Mouse (Mus musculus): ENCODE results near the gene Cryab.

DNA sequence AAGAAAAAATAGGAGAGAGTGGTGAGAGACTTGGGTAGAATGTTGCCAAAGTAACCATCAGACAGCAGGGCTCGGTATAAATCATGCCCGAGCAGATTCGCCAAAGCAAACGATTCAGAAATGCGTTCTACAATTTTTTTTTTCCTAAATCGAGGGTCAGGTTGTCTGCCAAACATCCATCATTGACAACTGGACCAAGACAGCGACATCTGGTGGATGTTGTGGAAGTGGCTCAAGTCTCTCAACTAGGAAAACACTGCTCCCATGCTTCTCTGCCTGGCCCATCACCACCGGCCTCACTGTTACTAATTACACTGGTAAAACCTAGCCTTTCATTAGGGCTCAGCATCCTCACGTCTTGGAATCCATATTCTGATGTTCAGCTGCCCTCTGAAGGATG lies 16.1 kb upstream of the Cryab start:
- TF ChIP-seq CTCF (IDR thresholded peaks at IDR 0.05; ENCODE audit: low read depth, low read length) (peak; percentile 60), TAL1 (conservative IDR thresholded peaks at IDR 0.05; ENCODE audit: low read depth, low read length) (no peak), GATA2 (IDR thresholded peaks at IDR 0.05; ENCODE audit: borderline replicate concordance, low read depth, low read length) (no peak), GATA1 (IDR thresholded peaks at IDR 0.05; ENCODE audit: borderline replicate concordance, low read length) (no peak)
